Mouse (Mus musculus) heart, postnatal 0 days (tissue): ENCODE data around the gene Chat.

ENCODE experiments used
- CTCF ChIP-seq: IDR thresholded peaks from 2 replicates; pipeline ENCODE4 v1.5.1; 2016; ENCODE audit warnings: antibody characterized with exemption, control low read depth, low read depth
- EP300 ChIP-seq: IDR thresholded peaks from 2 replicates; pipeline ENCODE4 v1.6.1; 2016; ENCODE audit warnings: antibody characterized with exemption, low read depth

DNA sequence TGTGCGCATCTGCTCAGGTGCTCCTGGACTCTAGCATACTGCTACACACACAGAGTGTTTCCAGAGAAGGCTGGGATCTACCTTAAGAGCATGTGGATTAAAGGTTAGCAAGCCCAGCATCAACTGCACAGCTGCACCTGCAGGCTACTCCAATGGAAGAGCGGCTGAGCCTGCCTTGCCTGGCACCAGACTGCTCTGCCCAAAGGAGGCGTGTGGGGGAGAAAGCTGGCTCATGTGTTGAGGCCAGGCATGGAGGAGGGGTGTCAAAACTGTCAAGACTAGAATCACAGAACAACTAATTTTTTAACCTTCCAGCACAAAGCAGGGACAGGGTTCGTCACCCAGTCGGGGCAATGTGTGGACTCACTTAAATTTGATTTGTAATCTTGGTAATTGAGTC lies 53.7 kb downstream of the Chat start:
- TF ChIP-seq EP300, result no peak
- no peak for TF ChIP-seq CTCF
